Mouse (Mus musculus): Measurements from ENCODE around the gene Procr. TPM values are rescaled to one million over a fixed set of nuclear protein-coding genes. Genes with fewer than 3 reads are reported as not detected.
A peak's percentile ranks its signal among the peaks of the same experiment; 100 is the strongest.

Gene Procr
- total and polyA plus RNA-seq, 3 experiments: 14.8 to 66.2 (median 64.5) TPM

GRCm38 (mm10) chr2:155755746-155756145 is 4.8 kb downstream of the Procr start:
- peak; percentile 75 for DNase-seq

- DNase-seq: peak; percentile 19
Measured at GRCm38 (mm10) chr2:155756855-155757566, 6.1 kb downstream of the Procr start.

GRCm38 (mm10) chr2:155764679-155765418 is 13.9 kb downstream of the Procr start:
- peak; percentile 60 for DNase-seq

GRCm38 (mm10) chr2:155773664-155774063 is 22.7 kb downstream of the Procr start:
- no peak for DNase-seq

DNA sequence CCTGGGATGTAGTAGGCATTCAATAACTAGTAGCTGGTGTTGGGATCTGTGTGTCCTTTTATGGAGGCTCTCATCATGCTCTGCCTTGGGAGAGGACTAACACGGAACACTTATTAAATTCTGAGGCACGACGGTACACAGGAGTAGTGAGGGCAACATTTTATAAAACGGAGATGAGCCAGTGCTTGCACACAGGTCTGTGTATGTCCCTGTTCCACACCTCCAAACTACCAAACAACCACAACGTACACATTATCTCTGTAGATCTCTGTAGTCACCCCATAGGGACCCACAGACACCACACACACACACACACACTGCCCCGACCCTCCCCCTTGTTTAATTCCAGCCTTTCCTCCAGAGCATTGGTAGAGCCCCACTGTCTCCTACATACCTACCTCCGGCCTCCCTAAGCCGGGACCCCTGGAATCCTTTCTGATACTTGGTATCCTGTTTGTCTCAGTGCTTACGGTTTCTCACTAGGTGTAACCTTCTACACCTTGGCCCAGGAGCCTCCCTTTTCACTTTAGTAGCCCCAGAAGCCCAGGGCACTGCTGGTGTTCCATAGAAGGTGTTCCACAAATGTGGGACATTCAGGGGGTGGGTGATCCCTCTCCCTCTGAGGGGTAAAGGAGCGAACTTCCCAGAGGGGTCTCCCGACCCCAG is 23.5 kb downstream of the Procr start:
- no peak for DNase-seq

DNA sequence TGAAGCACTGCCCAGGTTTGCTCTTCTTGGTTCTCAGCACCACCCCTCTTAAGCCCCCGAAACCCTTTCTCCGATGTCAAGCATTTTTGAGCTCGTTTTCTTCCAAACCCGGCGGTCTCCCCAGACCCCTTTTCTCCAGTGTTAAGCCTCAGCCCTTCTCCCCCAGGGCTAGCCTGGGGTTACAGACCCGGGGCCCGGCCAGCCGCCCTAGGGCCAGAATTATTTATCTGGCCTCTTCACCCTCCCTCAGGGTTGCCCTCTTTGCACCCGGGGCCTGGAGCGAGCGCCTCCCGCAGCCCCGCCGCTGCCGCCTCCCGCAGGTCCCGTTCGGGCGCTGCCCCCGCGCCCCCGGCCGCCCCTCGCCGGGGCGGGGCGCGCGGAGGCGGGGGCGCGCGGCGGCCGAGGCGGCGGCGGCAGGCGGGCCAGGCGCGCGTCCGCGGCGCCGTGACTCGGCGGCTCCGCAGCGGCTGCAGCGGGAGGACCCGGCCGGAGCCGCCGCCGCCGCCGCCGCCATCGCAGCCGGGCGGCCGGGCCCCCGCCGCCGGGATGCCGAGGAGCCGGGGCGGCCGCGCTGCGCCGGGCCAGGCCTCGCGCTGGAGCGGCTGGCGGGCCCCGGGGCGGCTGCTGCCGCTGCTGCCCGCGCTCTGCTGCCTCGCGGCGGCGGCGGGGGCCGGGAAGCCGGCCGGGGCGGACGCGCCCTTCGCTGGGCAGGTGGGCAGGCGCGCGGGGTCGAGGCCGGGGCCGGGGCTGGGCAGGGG is 24.2 kb downstream of the Procr start, which contains the start of gene Mmp24:
Mmp24 (plus strand) TSS at position 416 of the 758 bp plus-strand sequence.
- no peak for DNase-seq

GRCm38 (mm10) chr2:155775685-155776263 is 24.9 kb downstream of the Procr start:
- DNase-seq: peak; percentile 83

DNA sequence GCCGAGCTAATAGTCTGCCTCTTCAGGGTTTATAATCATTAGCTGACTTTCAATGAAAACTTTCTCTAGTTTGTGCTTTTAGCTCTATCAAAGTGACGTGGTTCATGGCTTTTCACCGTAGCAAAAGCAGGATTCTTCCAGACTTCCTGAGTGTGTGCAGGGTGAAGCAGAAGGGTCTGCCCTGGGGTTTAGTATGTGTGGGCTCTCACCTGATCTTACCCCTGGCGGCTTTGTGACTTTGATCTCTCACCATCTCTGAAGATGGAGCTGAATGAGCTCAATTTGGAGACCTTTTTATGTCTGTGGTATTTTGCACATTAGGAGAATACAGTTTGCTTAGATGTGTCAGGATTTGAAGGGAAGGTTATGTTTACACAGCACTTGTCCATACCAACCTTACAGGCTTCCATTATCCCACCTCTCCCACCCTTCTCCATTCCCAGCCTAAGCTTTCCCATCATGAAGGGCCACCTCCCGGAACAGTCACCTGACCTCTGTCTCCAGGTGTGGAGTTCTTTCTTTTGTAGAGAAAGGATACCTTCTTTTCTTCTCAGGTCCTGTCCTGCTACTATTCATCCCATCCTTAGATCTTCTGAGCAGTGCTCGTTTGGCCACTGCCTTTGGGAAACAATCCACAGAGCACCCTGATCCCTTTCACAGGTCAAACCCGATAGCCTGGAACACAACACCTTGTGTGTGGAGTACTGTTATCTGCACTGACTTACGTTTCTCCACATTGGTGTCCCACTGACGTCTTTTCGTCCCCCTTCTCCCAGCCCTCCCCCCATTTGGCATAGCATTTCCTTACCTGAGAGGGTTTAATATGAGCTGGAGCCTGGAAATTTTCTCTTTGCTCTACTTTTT is 26.1 kb downstream of the Procr start:
- no peak for DNase-seq

GRCm38 (mm10) chr2:155777688-155777985 is 26.7 kb downstream of the Procr start:
- DNase-seq: no peak

GRCm38 (mm10) chr2:155778004-155778403 is 27.1 kb downstream of the Procr start:
- DNase-seq: no peak

DNA sequence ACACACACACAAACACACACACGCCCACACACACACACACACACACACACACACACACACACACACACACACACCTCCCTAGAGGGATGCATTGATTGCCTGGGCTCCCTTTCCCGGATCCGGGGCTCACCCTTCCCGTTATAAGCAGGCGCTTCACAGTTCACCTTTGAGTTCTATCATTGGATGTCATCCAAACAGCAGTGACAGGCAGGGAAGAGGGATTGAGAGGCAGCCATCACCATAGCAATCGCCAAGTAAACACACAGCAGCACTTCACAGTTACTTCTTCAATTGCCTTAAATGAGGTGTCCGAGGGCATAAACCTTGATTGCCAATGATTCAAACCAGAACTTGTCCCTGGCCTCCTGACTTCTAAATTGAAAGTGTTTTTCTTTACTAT is 28.1 kb downstream of the Procr start:
- no peak for DNase-seq

GRCm38 (mm10) chr2:155779506-155779905 is 28.6 kb downstream of the Procr start:
- DNase-seq: no peak

GRCm38 (mm10) chr2:155784534-155784933 is 33.6 kb downstream of the Procr start:
- no peak for DNase-seq

DNA sequence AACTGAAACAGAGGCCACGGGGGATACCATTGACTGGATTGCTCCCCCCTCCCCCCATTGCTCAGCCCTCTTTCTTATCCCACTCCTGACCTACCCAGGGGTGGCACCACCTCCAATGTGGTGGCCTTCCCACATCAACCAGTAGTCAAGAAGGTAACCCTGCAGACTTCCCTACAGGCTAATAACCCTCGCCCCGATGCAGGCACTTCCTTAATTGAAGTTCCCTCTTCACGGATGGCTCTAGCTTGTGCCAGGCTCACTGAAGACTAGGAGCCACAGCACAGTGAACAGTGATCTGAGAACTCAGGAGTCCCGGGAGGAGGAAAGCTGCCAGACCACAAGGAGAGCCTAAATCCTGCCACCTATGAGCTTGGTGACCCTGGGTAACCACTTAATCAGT is 36.0 kb downstream of the Procr start:
- no peak for DNase-seq

- no peak for DNase-seq
Measured at GRCm38 (mm10) chr2:155787949-155788931, 37.3 kb downstream of the Procr start.

GRCm38 (mm10) chr2:155792899-155793298 is 42.0 kb downstream of the Procr start:
- no peak for DNase-seq

- DNase-seq: no peak
Measured at GRCm38 (mm10) chr2:155794674-155795445, 43.9 kb downstream of the Procr start.

DNA sequence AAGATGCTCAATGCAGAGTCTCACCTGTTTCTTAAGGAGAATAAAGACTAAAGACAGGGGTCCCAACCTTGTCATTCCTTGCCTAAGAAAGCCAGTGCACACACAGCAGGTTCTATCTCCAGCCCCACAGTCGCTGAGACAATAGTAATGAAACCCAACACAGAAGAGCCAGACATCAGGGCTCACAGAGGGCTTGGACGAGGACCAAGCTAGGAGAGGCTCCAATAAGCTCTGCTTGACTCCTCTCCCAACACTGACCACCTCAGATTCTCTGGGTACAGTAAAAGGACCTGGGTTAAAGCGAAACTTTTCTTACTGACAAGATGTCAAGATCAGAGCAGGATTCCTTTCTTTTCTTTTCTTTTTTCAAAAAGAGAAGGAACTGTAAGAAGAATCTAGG is 47.7 kb downstream of the Procr start:
- no peak for DNase-seq

DNA sequence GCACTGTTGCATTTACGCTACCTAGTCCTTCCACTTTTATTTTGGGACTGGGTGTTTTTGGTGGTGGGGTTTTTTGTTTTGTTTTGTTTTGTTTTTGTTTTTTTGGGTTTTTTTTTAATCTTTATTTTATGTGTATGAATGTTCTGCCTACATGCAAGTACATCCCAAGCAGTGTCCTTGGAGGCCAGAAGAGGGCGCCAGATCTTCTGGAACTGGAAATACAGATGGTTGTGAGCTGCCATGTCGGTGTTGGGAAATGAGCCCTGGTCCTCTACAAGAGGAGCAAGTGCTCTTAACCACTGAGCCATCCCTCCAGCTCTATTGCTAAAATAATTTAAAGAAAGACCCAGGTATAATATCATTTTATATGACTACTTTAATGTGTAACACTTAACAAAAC is 51.8 kb downstream of the Procr start:
- DNase-seq: no peak
